Mouse (Mus musculus) left cerebral cortex, postnatal 36 days (tissue): ENCODE measurements around the gene 5530401A14Rik. TPM values are rescaled to one million over a fixed set of nuclear protein-coding genes. Genes with fewer than 3 reads are reported as not detected.

Source experiments
- DNase-seq, 2 experiments: peaks; one replicate each; pipeline ENCODE4 v3.0.0; 2021 to 2022; ENCODE audit warnings: low spot score in 2 of 2, mixed read lengths in 1 of 2
- intact Hi-C: fragments of 180-260 bp; cut with DNase I; formaldehyde crosslinking; loops from one replicate; pipeline ENCODE4 v1.15.1; 2025
- total RNA-seq, 2 experiments: library from RNA; stranded (reverse); gene quantifications; 2 replicates each; pipeline ENCODE4 v1.2.3; 2021

Gene 5530401A14Rik
- total RNA-seq, result under 1 TPM in 1 of 2 experiments, not detected in 1; 0.15 TPM

GRCm38 (mm10) chr11:81860250-81860972, at the start of gene 5530401A14Rik:
Gene 5530401A14Rik (plus strand): TSS chr11:81860673.
- intact Hi-C loops, result no loop called here
- DNase-seq, result no peak

GRCm38 (mm10) chr11:81814816-81815215, 45.7 kb upstream of the 5530401A14Rik start:
- DNase-seq, result peak; percentile 29 to 37

GRCm38 (mm10) chr11:81816531-81816930, 43.9 kb upstream of the 5530401A14Rik start:
- DNase-seq, result no peak
- intact Hi-C loops, result no loop called here

More at GRCm38 (mm10) chr11:81814816-81815215, 45.7 kb upstream of the 5530401A14Rik start:
- intact Hi-C loops, result no loop called here

- DNase-seq, result no peak
- intact Hi-C loops, result no loop called here
Observed at GRCm38 (mm10) chr11:81832381-81832780, 28.1 kb upstream of the 5530401A14Rik start.

- intact Hi-C loops, result no loop called here
- DNase-seq, result no peak
Observed at GRCm38 (mm10) chr11:81838426-81838825, 22.0 kb upstream of the 5530401A14Rik start.

- intact Hi-C loops, result no loop called here
Observed at GRCm38 (mm10) chr11:81841001-81841400, 19.5 kb upstream of the 5530401A14Rik start.

GRCm38 (mm10) chr11:81845010-81845685, 15.3 kb upstream of the 5530401A14Rik start:
- intact Hi-C loops, result no loop called here
- DNase-seq, result no peak

More at GRCm38 (mm10) chr11:81841001-81841400, 19.5 kb upstream of the 5530401A14Rik start:
- DNase-seq, result no peak

- intact Hi-C loops, result no loop called here
- no peak for DNase-seq
Observed at GRCm38 (mm10) chr11:81845686-81846036, 14.8 kb upstream of the 5530401A14Rik start.

- no peak for DNase-seq
- intact Hi-C loops, result no loop called here
Observed at GRCm38 (mm10) chr11:81847773-81848490, 12.5 kb upstream of the 5530401A14Rik start.

GRCm38 (mm10) chr11:81865661-81866382, 5.3 kb downstream of the 5530401A14Rik start:
- peak; percentile 21 to 27 for DNase-seq
- intact Hi-C loops, result no loop called here

GRCm38 (mm10) chr11:81871506-81872213, 11.2 kb downstream of the 5530401A14Rik start:
- intact Hi-C loops, result no loop called here
- no peak for DNase-seq

GRCm38 (mm10) chr11:81896511-81896910, 36.0 kb downstream of the 5530401A14Rik start:
- intact Hi-C loops, result no loop called here
- no peak for DNase-seq

- peak in 1 of 2 experiments; percentile 12 for DNase-seq
- intact Hi-C loops, result no loop called here
Observed at GRCm38 (mm10) chr11:81897547-81898354, 37.3 kb downstream of the 5530401A14Rik start.

- intact Hi-C loops, result no loop called here
Observed at GRCm38 (mm10) chr11:81902318-81902717, 41.8 kb downstream of the 5530401A14Rik start.

GRCm38 (mm10) chr11:81908760-81909159, 48.3 kb downstream of the 5530401A14Rik start:
- intact Hi-C loops, result no loop called here
- no peak for DNase-seq

More at GRCm38 (mm10) chr11:81902318-81902717, 41.8 kb downstream of the 5530401A14Rik start:
- DNase-seq, result no peak

GRCm38 (mm10) chr11:81909397-81909894, 49.0 kb downstream of the 5530401A14Rik start:
- intact Hi-C loops, result no loop called here

GRCm38 (mm10) chr11:81913071-81913470, 52.6 kb downstream of the 5530401A14Rik start:
- intact Hi-C loops, result no loop called here
- DNase-seq, result no peak

More at GRCm38 (mm10) chr11:81909397-81909894, 49.0 kb downstream of the 5530401A14Rik start:
- DNase-seq, result no peak

GRCm38 (mm10) chr11:81915501-81915900, 55.0 kb downstream of the 5530401A14Rik start:
- intact Hi-C loops, result no loop called here
- DNase-seq, result no peak
